Mouse (Mus musculus) testis, adult 2 months (tissue): Measurements from ENCODE around the gene Habp2.

Experiments
- CTCF ChIP-seq: fragments of 200-500 bp; IDR thresholded peaks from 2 replicates; pipeline ENCODE4 v1.5.1; 2012; ENCODE audit warnings: low read depth, mild to moderate bottlenecking, inconsistent platforms, low read length, moderate library complexity; ENCODE audit not compliant: control insufficient read depth, insufficient read depth, insufficient replicate concordance
- POLR2A ChIP-seq: fragments of 200-500 bp; IDR thresholded peaks from 2 replicates; pipeline ENCODE4 v1.6.1; 2012; ENCODE audit warnings: low read depth, mild to moderate bottlenecking, inconsistent platforms, low read length, moderate library complexity; ENCODE audit not compliant: control insufficient read depth

- no peak for TF ChIP-seq CTCF
- no peak for TF ChIP-seq POLR2A
These were observed 29.6 kb downstream of the Habp2 start for GRCm38 (mm10) chr19:56316531-56316930.
